ENCODE assay signal across 13 mouse cellular contexts in genomic region chr13:58197211-58197610, GRCm38 (mm10). TPM values are rescaled to one million over a fixed set of nuclear protein-coding genes. Genes with fewer than 3 reads are reported as not detected.
DNase-seq lines count a peak whose midpoint lies in the region.
"Had no signal": no experiment of that assay in that cellular context is flagged by ENCODE, and none has a peak within 500 bp of the region (broad histone marks: within the 10 kb centered on the region; RNA-seq: fewer than 3 reads in every experiment).

No protein-coding gene starts in this region.

- peak; percentile 19 to 43 for DNase-seq in cerebellum, postnatal 14 days
- DNase-seq in cerebellum, postnatal 4 days (ENCODE audit: low spot score in 2 of 2): no peak
- DNase-seq in kidney, adult 9 months: peak; percentile 49
- DNase-seq in kidney, postnatal 4 days: no peak
- DNase-seq in ovary, postnatal 10 days (ENCODE audit: low spot score): peak; percentile 10
- no peak for DNase-seq in ovary, postnatal 14 days (ENCODE audit: low spot score)
- DNase-seq in adrenal gland, postnatal 25 days: peak; percentile 18
- no peak for DNase-seq in spleen, postnatal 4 days (ENCODE audit: low spot score in 2 of 2)
- DNase-seq: cerebellum, adult 11-12 months; cerebellum, adult 9-11 months; heart, postnatal 14 days; liver; thymus, postnatal 36 days had no signal

RNA-seq across cellular contexts. Expression of gene Ubqln1, which starts 18.2 kb away (rescaled TPM):
- total RNA-seq in adrenal gland, postnatal 25 days (2021): 118 and 136 TPM in 2 replicates

RNA-seq across cellular contexts. Expression of gene Idnk, which starts 39.8 kb away (rescaled TPM):
- 45.4 and 55.2 TPM in 2 replicates for total RNA-seq in adrenal gland, postnatal 25 days (2021)

Comparison
In these comparisons a context has a peak if more than half of its experiments do, and no peak if none do; other contexts are left out.
1. DNase-seq: peak in cerebellum, postnatal 14 days (2 of 2), kidney, adult 9 months (single experiment), ovary, postnatal 10 days (single experiment) and adrenal gland, postnatal 25 days (single experiment); none in cerebellum, postnatal 4 days (0 of 2), kidney, postnatal 4 days (0 of 2), ovary, postnatal 14 days (single experiment) and spleen, postnatal 4 days (0 of 2).